Mouse (Mus musculus) G1E (cell line): ENCODE measurements around the gene Epn3.

Experiments used
- CTCF ChIP-seq: IDR thresholded peaks from 2 replicates; pipeline ENCODE4 v1.5.1; 2012; ENCODE audit warnings: low read depth, low read length, inconsistent platforms, mixed read lengths
- TAL1 ChIP-seq: conservative IDR thresholded peaks from 2 replicates; pipeline ENCODE4 v1.6.1; 2012; ENCODE audit warnings: low read depth, low read length, inconsistent platforms, mixed read lengths

DNA sequence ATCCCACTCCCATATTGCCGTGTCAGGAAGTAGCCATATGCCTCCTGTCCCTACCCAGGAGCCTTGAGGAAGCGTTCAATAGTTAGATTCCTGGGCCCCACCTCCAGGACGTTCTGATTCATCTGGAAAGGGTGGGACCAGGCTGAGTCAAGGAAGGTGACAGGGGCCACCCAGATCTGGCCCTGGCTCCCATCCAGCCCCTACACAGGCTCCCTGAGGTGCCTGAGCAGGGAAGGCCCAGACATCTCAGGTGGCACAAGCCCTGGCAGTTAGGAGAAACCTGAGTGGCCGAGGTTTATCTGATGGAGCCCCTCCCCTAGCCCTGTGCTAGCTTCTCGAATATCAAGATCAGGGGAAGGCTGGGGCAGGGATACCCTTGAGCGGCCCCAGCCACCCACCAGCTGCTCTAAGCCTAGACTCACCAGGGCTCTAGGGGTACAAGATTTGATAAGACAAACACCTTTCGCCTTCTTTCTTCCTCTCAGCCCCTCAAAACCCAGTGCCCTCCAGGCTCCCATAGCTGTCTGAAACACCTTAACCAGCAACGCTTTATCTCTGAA is 39.0 kb upstream of the Epn3 start:
- TF ChIP-seq CTCF, result no peak
- no peak for TF ChIP-seq TAL1
